Mouse (Mus musculus) myocyte (in vitro differentiated cells): Measurements from ENCODE around the gene Tmem161a.

Experiments used
- CEBPB ChIP-seq: IDR thresholded peaks from 2 replicates; pipeline ENCODE4 v1.6.1; 2011; ENCODE audit warnings: mild to moderate bottlenecking, moderate library complexity; ENCODE audit not compliant: poor library complexity, insufficient read depth, severe bottlenecking
- E2F4 ChIP-seq: IDR thresholded peaks from one replicate; pipeline ENCODE4 v1.6.1; 2011; ENCODE audit warnings: mild to moderate bottlenecking, control low read depth, moderate library complexity; ENCODE audit not compliant: insufficient read depth
- MAX ChIP-seq: IDR thresholded peaks from one replicate; pipeline ENCODE4 v1.6.1; 2011; ENCODE audit warnings: low read depth, mild to moderate bottlenecking, control low read depth
- MYOD1 ChIP-seq, 3 experiments: IDR thresholded peaks; one replicate each; pipeline ENCODE4 v1.6.1; 2011; ENCODE audit warnings: control low read depth in 2 of 3, low read depth in 2 of 3, mild to moderate bottlenecking in 2 of 3, moderate library complexity in 1 of 3; ENCODE audit not compliant: insufficient read length in 2 of 3, control insufficient read depth in 1 of 3
- POLR2A ChIP-seq: IDR thresholded peaks from one replicate; pipeline ENCODE4 v1.6.1; 2011; ENCODE audit warnings: low read depth, mild to moderate bottlenecking, control low read depth, moderate library complexity; ENCODE audit not compliant: insufficient read length
- POLR2AphosphoS2 ChIP-seq: IDR thresholded peaks from one replicate; pipeline ENCODE4 v1.6.1; 2011; ENCODE audit warnings: low read depth, control low read depth; ENCODE audit not compliant: insufficient read length
- TCF12 ChIP-seq: IDR thresholded peaks from one replicate; pipeline ENCODE4 v1.6.1; 2011; ENCODE audit warnings: mild to moderate bottlenecking, control low read depth; ENCODE audit not compliant: poor library complexity, insufficient read depth, severe bottlenecking
- USF1 ChIP-seq: IDR thresholded peaks from one replicate; pipeline ENCODE4 v1.6.1; 2011; ENCODE audit warnings: low read depth, mild to moderate bottlenecking, control low read depth, moderate library complexity

DNA sequence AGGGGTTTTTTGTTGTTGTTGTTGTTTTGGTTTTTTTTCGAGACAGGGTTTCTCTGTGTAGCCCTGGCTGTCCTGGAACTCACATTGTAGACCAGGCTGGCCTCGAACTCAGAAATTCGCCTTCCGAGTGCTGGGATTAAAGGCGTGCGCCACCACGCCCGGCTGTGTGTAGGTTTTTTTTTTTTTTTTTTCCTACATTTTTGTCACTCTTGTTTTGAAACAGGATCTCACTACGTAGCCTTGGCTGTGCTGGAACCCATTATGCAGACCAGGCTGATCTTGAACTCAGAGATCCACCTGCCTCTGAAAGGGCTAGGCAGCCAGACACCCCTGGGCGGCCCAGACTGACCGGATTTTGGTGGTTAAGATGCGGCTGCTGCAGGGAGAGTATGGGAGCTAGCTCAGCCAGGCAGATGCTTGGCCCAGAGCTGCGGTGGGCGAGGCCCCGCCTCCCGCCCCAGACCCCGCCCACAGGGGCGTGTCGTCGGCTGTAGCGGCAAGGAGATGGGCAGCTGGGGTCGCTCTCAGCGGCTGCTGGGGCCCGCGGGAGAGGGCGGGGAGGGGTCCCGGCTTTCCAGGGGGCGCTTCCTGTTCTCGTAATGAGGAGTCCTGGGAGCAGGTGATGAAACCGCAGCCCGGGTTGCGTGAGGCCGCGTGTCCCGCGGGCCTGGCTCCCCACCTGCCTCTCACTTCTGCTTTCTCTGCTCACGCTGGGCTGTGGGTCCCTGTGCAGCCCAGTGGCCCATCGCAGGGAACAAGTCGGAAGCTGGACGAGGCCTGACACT is 13.9 kb upstream of the Tmem161a start:
- no peak for TF ChIP-seq TCF12
- TF ChIP-seq POLR2AphosphoS2, result no peak
- peak; percentile 24 for TF ChIP-seq POLR2A
- TF ChIP-seq USF1, result no peak
- TF ChIP-seq CEBPB, result no peak
- TF ChIP-seq E2F4, result no peak
- peak in 2 of 3 experiments; percentile 41 to 45 for TF ChIP-seq MYOD1 (IDR thresholded peaks at IDR 0.05; ENCODE audit: control insufficient read depth in 1 of 3, insufficient read length in 2 of 3, low read depth in 2 of 3)
- no peak for TF ChIP-seq MAX
